Mouse (Mus musculus): Measurements from ENCODE around the gene Cfb. TPM values are rescaled to one million over a fixed set of nuclear protein-coding genes. Genes with fewer than 3 reads are reported as not detected.
"Not testable (repeated sequence)": the region's sequence is repeated elsewhere in the genome, so short reads cannot be mapped to it uniquely, and the experiment has no call there.

Gene Cfb
- total RNA-seq, 2 experiments from 2014 or later: 18.7 to 137 TPM

DNA sequence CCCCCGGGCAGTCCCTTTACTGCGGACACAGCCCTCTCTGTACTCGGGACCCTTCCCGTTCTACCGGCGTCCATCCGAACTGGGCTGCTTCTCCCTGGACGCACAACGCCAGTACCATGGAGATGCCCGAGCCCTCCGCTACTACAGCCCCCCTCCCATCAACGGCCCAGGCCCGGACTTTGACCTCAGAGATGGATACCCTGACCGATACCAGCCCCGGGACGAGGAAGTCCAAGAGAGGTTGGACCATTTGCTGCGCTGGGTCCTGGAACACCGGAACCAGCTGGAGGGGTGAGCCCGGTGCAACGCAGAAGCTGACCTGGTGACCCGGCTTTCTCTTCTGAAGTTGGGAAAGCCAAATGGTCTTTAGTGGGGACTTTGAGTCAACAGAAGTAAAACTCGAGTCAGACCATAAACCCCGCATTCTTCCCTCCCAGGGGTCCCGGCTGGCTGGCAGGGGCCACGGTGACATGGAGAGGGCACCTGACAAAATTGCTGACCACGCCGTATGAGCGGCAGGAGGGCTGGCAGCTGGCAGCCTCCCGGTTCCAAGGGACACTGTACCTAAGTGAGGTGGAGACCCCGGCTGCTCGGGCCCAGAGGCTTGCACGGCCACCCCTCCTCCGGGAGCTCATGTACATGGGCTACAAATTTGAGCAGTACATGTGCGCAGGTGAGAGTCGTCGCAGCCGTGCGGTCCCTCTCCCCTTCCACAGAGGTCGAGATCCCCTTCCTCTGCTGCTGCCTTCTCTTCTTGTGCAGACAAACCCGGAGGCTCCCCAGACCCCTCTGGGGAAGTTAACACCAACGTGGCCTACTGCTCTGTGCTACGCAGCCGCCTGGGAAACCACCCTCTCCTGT, 24.6 kb downstream of the Cfb start:
- no peak for DNase-seq (ENCODE audit: low spot score in 2 of 2)

DNA sequence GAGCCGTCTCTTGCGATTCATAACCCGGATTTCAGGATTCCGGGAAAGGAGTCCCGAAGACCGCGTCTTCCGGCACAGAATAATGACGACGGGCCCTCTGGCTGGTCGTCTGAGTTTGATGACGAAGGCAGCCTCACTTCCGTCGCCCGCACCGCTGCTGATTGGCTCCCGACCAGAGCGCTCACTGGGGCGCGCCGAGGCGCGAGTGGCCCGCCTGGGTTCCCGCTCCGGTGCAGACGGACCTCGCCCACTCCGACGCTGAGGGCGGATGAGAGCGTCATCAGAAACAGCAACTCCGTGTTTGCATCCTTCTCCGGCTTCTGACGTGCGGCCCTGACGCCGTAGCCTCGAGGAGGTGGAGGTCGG, 25.5 kb downstream of the Cfb start, which contains the start of the genes Stk19 and Dxo:
TSS of gene Stk19 (minus strand) at position 90 of the 366 bp plus-strand sequence.
TSS of gene Dxo (plus strand) at position 164 of the 366 bp plus-strand sequence.
- peak; percentile 91 to 92 for DNase-seq (ENCODE audit: low spot score in 2 of 2)

DNA sequence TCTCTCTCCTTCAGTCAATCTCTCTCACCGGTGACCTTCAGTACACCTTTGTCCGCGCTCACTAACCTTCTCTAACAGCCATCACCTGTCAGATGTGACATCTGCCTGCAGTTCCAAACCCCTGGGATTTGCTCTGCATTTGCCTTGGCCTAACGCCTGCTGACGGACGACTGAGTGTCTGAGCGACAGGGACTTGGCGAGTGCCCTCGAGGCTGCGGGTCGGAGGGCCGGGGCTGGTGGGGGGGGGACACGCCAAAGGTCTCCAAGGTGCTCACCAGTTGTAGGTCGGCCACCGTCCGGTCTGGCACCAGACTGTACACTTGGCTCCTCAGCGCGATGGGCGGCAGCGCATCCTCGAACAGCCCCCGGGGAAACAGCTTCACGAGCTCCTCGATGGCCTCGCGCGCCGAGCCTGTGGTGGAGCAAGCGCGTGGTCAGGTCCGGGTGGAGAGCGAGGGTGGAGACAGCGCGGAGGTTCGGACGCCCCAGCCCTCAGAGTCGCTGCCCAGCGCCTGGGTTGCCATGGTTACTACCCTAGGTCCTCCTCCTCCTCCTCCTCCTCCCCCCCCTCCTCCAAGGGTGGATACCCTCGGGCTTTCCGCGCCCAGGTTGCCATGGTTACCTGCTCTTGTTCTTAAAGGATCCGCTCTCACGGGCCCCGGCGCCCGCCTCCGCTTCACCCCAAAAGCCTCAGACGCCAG, 26.0 kb downstream of the Cfb start:
- no peak for DNase-seq (ENCODE audit: low spot score in 2 of 2)

DNA sequence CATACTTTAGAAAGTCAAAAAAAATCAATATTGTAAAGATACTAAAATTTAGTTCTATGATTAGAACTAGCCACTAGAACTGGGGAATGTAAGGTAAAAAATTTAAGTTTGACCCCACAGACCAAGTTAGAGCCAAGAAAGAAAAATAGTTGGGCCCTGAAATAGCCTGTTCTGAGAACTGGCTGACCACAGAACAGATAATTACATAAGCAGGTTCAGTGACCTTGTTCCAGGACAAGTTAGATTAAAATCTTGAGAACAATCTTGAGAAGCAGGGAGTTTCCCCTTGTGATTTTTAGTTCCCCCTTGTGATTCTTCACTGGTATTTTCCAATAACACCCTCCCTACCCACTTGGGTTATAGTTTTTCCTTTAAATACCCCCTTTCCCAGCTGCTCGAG, 31.5 kb downstream of the Cfb start:
- DNase-seq (ENCODE audit: low spot score in 2 of 2): not testable (repeated sequence)

DNA sequence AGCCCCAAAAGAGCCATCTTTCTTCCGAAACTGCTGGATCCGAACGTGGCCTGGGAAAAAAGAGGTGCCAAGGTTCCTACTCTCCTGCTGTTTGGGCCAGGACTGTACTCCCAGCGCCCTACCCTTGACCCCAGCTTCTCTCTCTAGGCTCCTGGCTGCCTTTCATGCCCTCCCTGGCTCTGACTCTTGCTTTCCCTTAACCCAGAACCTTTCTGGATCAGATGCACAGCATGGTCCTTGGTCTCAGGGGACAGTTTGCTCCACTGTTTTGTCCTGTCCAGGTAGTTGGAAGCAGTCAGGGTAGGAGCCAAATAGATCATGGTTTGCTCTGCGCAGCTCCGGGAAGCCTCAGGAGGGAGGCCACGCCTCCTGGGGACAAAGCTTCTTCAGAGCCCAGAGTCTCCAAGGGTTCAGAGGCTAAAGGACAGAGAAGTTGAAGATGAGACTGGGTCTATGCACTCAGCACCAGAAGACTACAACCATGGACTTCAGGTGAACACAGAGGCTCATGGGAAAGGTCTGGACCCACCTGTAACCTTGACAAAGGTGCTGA, 47.4 kb downstream of the Cfb start:
- no peak for DNase-seq (ENCODE audit: low spot score in 2 of 2)

DNA sequence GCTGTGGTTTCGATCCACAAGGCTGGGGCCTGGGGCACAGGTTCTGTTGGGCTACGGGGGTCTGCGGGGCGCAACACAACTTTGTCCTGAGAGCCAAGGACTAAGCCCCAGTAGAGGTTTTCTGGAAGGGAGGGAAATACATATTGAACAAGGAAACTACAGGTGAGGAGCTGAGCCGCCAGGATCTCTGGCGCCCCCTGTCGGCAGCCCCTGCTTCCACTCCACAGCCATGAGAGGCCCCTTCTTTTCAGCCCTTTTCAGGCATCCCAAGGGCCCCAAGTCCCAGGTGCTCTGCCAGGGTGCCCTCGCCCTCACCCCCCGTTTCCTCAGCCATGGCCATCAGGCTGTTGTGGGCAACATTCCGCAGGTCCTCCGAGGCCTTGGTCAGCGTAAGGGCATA, 48.6 kb downstream of the Cfb start:
- not testable (repeated sequence) for DNase-seq (ENCODE audit: low spot score in 2 of 2)

DNA sequence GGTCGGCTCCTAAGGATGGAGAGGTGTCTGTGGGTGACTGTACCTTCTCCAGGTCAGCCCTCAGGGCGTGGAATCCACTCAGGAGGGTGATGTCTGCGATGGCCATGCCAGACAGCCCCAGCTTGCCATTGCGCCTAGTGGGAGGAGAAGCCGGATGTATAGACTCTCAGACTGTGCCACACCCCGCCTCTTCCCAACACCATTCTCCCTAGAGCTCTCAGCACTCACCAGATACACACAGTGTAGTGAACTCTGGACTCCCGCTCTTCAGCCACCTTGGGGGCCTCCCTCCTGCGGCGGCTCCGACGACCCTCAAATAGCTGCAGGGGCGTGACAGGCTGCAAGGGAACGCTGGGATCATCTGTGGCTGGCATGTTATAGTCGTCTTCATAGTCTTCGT, 51.0 kb downstream of the Cfb start:
- no peak for DNase-seq (ENCODE audit: low spot score in 2 of 2)

DNA sequence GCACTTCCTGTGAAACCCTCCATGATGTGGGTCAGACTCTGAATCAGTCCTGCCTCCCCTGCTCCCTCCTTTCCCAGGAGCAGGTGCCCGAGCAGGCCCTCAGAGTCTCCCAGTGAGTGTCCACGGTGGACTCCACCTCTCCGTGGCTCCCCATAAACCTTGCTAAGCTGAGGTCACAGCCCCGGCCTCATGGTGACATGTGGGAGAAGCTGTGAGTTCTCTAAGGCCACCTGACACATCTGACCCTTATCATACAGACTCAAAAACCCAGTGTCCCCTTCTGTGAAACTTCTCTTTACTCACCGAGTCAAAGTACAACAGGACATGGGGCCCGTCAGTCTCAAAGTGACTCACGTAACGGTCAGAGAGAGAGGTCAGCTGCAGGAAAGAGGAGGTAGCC, 51.5 kb downstream of the Cfb start:
- not testable (repeated sequence) for DNase-seq (ENCODE audit: low spot score in 2 of 2)

DNA sequence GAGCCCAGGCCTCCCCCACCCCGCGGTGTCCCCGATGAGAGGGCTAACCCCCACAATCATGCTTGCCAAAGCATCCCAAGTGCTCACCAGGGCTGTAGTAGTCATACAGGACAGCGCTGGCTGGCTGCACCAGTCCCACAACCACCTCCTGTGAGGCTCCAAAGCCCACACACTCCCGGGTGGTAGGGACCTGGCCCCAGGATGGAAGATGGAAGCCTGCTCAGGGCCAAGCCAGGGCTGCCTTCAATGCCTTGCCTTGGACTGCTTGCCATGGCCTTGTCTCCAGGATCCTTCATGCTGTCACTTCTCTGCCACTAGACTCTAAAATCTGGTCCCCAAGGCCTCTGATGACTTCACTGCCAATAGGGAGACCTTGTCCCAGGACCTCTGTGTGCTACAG, 51.9 kb downstream of the Cfb start:
- not testable (repeated sequence) for DNase-seq (ENCODE audit: low spot score in 2 of 2)

DNA sequence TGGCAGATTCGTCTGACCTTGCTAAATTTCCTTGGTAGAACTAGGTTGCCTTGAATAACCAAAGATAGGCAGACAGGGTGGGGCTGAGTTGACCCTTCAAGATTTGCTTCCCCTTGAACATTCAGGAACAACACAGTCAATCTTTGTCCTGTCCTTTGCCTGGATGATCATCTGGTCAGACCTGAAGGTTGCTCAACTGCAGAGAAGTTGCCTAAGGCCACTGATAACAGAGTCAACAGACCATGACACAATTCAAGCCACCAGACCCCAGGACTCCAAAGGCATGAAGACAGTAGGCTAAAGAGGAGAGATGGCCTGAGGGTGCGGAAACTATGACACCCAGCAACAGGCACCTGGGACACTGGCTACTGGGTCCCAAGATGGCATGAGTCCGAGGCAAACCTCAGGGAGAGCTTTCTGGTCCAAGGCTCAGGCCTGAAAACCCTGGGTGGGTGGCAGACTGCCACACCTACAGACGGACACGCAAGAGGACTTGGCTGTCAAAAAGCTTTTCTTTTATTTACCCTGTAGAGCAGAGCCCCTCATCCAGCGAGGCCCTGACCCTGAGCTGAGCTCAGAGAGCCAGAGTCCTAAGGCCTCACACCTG, 53.6 kb downstream of the Cfb start:
- no peak for DNase-seq (ENCODE audit: low spot score in 2 of 2)

DNA sequence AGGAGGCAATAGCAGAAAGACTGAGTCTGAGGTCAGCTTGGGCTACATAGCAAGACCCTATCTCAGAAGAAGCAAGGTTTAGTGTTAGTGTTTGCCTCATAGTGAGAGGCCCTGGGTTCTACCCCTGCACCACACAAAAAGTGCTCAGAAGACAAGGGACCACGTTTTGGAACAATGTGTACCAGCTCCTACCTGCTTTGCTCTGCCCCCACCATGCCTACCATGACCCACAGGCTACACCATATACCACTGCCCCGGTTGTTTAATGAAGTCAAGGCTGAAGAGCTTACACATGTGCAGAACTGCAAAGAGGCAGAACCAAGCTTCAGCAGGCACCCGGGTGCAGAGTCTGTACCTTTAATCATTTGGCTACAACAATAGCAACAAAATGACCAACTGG, 55.1 kb downstream of the Cfb start:
- DNase-seq (ENCODE audit: low spot score in 2 of 2): no peak

Small RNA genes within 50 kb of the gene (microRNA-seq; reads per million reads assigned to microRNA genes)
- not detected for gene Mir6970
- gene Mir6971: 3.2 reads per million, percentile 8 among the genes with 10 or more reads in this experiment
- not detected for gene Mir6972

Other genes with a start within 250 kb of the Cfb start
- gene Egfl8, start 246.5 kb downstream of the Cfb start, total RNA-seq (2021): 10 to 100 TPM; 10.8 to 14.2 TPM
- 10 to 100 TPM; 52.6 to 62.3 TPM for gene Ppt2, start 234.0 kb downstream of the Cfb start, total RNA-seq (2021)
- gene Prrt1, start 233.0 kb downstream of the Cfb start, total RNA-seq (2021): 10 to 100 TPM; 10.7 to 11.5 TPM
- gene Fkbpl, start 217.8 kb downstream of the Cfb start, total RNA-seq (2021): 10 to 100 TPM; 13.2 to 16.3 TPM
- gene Atf6b, start 215.4 kb downstream of the Cfb start, total RNA-seq (2021): 10 to 100 TPM; 48.1 to 52.3 TPM
- gene Tnxb, start 192.0 kb downstream of the Cfb start, total RNA-seq (2021): 10 to 100 TPM; 29.4 to 33.0 TPM
- 100 to 1,000 TPM; 105 to 151 TPM for gene C4b, start 118.6 kb downstream of the Cfb start, total RNA-seq (2021)
- gene Cyp21a1, start 58.0 kb downstream of the Cfb start, total RNA-seq (2021): 1,000 to 10,000 TPM; 3,967 to 4,457 TPM
- gene Stk19, start 25.6 kb downstream of the Cfb start, total RNA-seq (2021): 10 to 100 TPM; 49.1 to 49.5 TPM
- gene Dxo, start 25.5 kb downstream of the Cfb start, total RNA-seq (2021): 10 to 100 TPM; 72.5 to 73.2 TPM
- gene Skiv2l, start 12.3 kb downstream of the Cfb start, total RNA-seq (2021): 10 to 100 TPM; 70.9 to 80.2 TPM
- gene Nelfe, start 12.1 kb downstream of the Cfb start, total RNA-seq (2021): 10 to 100 TPM; 58.2 to 60.6 TPM
- gene Zbtb12, start 17.0 kb upstream of the Cfb start, total RNA-seq (2021): 10 to 100 TPM; 23.6 to 26.2 TPM
- not detected for gene Gm20547, start 19.5 kb upstream of the Cfb start, total RNA-seq (2021)
- gene C2, start 35.7 kb upstream of the Cfb start, total RNA-seq (2021): 10 to 100 TPM; 39.5 to 50.3 TPM
- 100 to 1,000 TPM; 214 to 215 TPM for gene Ehmt2, start 36.0 kb upstream of the Cfb start, total RNA-seq (2021)
- 1 to 10 TPM in 1 of 2 experiments, under 1 TPM in 1; 0.93 to 3.8 TPM for gene Slc44a4, start 51.9 kb upstream of the Cfb start, total RNA-seq (2021)
- gene Neu1, start 68.7 kb upstream of the Cfb start, total RNA-seq (2021): 10 to 100 TPM; 22.0 to 25.2 TPM
- 10 to 100 TPM; 26.9 to 33.2 TPM for gene Hspa1b, start 96.7 kb upstream of the Cfb start, total RNA-seq (2021)
- not detected for gene Gm20481, start 107.4 kb upstream of the Cfb start, total RNA-seq (2021)
- 10 to 100 TPM; 12.6 to 14.5 TPM for gene Hspa1a, start 109.6 kb upstream of the Cfb start, total RNA-seq (2021)
- 1 to 10 TPM in 1 of 2 experiments, under 1 TPM in 1; 0.39 to 1.3 TPM for gene Hspa1l, start 110.2 kb upstream of the Cfb start, total RNA-seq (2021)
- 10 to 100 TPM; 50.5 to 54.8 TPM for gene Lsm2, start 119.3 kb upstream of the Cfb start, total RNA-seq (2021)
- 10 to 100 TPM; 77.9 to 89.1 TPM for gene Vars, start 138.5 kb upstream of the Cfb start, total RNA-seq (2021)
- 1 to 10 TPM; 1.2 to 1.5 TPM for gene Vwa7, start 154.1 kb upstream of the Cfb start, total RNA-seq (2021)
- gene Sapcd1, start 165.5 kb upstream of the Cfb start, total RNA-seq (2021): 1 to 10 TPM; 3.8 to 4.1 TPM
- gene Msh5, start 184.2 kb upstream of the Cfb start, total RNA-seq (2021): 10 to 100 TPM in 1 of 2 experiments, 1 to 10 TPM in 1; 8.2 to 11.0 TPM
- 100 to 1,000 TPM; 137 to 146 TPM for gene Clic1, start 187.4 kb upstream of the Cfb start, total RNA-seq (2021)
- 10 to 100 TPM; 55.1 to 67.4 TPM for gene Ddah2, start 196.5 kb upstream of the Cfb start, total RNA-seq (2021)
- gene Ly6g6c, start 202.9 kb upstream of the Cfb start, total RNA-seq (2021): under 1 TPM; 0.31 to 0.34 TPM
- under 1 TPM; 0.22 to 0.90 TPM for gene Mpig6b, start 203.7 kb upstream of the Cfb start, total RNA-seq (2021)
- not detected for gene Ly6g6e, start 214.4 kb upstream of the Cfb start, total RNA-seq (2021)
- gene Ly6g6d, start 215.5 kb upstream of the Cfb start, total RNA-seq (2021): 1 to 10 TPM; 2.0 to 2.4 TPM
- not detected for gene Ly6g6f, start 223.1 kb upstream of the Cfb start, total RNA-seq (2021)
- 10 to 100 TPM; 92.8 to 96.8 TPM for gene Abhd16a, start 226.7 kb upstream of the Cfb start, total RNA-seq (2021)
- gene Ly6g5c, start 245.8 kb upstream of the Cfb start, total RNA-seq (2021): not detected